Mouse (Mus musculus) thymus, postnatal 14 days (tissue): ENCODE data around the gene Rapgef6.

Source experiments
- DNase-seq: peaks from one replicate; pipeline ENCODE4 v3.0.0; 2021

The Rapgef6 gene

DNA sequence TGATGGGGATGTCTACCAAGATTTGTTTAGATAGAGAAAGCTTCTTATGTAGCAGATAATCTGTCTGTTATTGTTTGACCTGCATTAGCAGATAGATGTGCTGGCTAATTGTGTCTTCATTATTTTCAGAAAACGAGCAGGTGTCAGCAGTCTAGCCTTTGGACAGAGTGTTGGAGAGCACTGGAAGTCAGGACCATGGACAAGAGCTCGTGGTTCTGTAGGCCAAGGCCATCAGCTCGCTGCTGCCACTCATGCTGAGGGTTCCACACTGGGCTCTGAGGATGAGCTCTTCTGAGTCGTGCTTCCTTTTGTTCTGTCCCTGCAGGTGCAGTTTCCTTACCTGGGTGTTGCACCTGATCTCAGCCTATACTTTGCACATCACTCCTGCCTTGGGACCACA, 173.3 kb downstream of the Rapgef6 start:
- no peak for DNase-seq

DNA sequence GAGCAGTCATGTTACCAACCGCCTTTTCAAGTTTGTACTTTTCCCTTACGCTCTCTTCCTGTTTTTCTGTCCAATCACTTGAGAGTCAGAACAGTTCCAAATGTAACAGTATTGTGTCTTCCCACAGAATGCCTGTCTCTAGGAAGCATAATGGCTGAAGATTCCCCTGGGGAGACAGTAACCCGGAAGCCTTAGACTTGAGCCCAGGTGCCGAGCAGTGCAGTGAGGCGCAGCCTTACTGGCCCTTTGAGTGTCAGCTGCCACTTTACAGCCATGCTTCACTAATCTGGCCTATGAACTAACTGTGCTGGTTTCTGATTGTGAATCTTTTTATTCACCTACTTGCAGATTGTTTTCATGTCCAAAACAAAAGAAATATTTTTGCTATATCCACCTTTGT, 175.0 kb downstream of the Rapgef6 start:
- DNase-seq: no peak

DNA sequence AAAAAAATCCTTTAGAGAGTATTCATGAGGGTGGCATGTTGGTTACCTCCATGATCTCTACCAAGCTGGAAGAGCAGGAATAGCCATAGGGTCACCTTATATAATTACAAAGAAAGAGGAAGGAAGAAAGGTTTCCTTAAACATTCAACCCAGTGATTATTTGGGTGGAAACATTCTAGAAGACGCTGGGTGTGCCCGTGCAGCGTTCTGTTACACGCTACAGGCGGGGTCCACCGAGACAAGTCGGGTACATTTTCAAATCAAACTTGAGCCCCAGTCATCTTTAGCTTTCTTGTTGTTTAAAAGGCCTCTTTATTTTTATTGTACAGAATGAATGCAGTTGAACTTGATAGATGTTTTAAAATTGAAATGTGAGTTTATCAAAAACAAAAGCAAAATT, 176.0 kb downstream of the Rapgef6 start:
- no peak for DNase-seq

DNA sequence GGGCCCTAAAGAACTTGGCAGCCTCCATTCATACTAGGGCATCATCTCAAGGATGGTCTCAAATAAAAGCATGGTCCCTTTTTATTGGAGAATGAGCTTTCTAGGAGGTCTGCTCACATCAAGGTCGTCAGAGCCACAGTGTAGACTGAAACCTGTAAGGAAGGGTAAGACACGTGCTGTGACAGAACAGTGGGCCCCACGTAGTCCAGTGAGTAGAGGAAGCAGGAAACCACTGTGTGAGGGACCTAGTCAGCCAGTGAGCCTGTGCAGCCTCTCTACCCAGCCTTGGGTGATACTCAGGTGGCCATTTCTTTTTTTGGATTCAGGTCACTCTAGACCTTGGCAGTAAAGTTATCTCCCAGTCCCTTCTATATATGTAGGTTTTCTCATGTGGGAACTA, 177.3 kb downstream of the Rapgef6 start:
- DNase-seq: no peak

DNA sequence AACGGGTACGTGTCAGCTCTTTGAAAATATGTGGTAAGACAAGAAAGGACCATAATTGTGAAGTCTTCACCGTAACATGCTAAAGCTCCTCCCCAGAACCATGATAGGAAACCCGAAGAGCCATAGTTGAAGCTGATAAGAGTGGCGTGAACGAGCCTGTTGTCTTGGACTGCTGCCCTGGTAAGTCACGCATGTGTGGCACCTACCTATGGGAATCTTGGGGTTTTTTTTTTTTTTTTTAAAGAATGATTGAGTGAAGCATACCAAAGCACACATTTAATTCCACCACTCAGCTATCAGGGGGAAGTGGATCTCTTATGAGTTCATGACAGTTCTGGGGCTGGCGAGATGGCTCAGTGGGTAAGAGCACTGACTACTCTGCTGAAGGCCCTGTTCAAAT, 179.2 kb downstream of the Rapgef6 start:
- DNase-seq: no peak

DNA sequence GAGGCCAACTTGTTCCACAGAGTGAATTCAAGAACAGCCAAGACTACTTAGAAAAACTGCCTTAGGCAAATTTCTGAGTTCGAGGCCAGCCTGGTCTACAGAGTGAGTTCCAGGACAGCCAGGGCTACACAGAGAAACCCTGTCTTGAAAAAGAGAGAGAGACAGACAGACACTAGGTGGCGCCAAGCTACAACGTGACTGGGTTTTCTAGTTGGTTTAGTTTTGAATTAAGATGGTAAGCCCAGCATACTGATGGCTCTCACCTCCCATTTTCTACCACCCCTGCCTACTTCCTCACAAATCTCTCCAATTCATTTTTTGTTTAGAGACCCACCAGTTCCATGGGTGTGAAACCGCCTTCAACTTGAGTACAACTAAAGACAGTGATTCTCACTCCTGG, 180.7 kb downstream of the Rapgef6 start:
- DNase-seq: peak; percentile 82

DNA sequence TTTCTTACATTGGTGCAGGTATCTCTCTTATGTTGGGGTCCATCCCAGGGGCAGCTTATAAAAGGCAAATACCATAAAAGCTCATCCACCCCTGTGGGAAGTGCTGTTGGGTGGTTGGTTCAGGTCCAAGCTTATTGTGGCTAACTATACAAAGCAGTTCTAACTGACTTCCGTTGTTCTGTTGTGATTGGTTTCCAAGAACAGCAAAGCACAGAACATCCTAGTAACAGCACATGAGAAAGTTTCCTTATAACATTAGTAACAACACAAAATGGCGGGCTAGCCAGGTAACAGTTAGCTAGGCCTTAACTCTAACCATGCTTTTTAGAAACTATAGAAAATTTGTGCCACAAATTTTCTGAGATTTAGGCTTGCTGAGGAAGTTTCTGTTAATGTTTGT, 185.5 kb downstream of the Rapgef6 start:
- DNase-seq: no peak

DNA sequence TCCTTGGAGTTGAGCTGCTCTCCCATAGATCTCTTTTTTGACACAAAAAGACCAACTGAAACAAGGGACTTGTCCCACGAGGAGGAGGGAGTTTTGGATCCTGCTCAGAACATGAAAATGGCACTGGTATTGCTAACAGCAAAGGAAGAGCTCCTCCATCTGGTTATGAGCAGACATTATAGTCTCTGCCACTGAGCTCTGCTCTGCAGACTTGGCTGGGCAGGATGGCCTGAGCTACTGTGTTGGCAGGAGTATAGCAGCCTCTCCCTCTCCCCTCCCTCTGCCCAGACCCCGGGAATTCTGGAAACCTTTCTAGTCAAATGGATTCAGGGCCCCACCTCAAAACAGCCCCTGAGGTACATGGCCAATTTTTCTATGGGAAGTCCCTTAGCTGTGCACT, 187.0 kb downstream of the Rapgef6 start:
- DNase-seq: no peak

DNA sequence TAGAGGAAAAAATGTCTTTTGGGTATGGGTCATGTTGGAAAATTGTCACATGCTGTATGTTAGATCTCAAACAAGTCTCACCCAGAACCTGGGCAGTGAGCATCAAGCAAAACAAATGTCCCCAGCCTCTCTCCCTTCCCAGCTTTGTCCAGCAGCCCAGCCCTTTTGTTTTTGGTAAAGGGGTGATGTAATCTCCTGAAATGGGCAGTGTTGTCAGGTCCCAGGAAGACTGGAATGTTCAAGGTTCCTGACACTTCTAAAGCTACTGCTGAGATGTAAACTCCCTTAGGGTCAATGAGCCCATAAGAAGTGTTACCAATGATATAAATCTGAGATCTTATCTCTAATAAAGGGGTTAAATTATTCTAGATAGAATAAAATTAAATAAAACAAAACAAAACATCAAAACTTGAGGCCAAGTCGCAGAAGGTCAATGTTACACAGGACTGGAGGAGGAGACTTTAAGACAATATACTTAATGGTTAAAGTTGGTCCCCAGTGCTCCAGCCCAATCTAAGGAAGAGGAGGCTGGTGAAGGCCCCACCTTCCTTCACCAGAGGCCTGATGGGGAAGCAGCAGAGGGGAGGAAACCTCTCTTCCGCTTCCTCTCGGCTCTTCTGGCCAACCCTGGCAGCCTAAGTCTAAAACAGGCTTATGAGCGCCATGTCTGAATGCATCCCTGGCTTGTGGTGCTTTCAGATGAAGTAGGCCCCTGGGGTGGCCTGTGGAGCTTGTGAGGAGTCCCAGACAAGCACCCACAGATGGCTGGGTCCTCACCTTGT, 188.1 kb downstream of the Rapgef6 start:
- DNase-seq: no peak

DNA sequence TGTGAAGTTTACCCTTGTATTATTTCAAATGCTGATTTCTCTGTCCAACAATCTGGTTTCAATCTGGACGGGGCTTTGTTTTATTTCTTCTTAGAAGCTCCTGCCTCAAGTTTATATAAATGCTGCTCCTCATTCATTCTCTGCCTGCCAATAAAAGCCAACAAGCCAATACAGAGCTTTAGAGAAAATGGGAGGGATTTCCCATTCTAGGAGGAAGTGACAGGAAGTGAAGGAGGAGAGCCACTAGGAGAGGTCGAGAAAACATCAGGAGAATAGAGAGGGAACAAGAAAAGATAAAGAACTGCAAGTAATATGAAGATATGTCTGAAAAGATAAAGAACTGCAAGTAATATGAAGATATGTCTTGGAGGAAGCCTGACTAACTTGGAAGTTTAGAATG, 190.2 kb downstream of the Rapgef6 start:
- no peak for DNase-seq

DNA sequence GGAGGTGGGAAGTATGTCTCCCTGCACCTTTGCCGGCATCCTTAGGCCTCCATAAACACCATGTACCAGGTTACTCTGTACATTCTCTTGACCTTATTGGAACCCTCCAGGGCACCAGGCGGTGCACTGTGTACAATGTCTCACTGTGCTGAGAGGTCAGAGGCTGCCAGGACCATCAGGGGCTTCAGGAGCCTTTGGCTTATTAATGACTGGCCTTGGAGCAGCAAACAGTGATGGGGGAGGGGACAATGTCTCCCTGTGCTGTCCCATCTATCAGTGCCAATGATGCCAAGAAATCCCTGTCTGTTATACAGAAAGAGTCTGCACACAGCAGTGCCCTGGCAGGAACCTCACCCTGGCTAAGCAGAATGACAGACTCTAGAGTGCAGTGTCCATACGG, 195.2 kb downstream of the Rapgef6 start:
- no peak for DNase-seq

DNA sequence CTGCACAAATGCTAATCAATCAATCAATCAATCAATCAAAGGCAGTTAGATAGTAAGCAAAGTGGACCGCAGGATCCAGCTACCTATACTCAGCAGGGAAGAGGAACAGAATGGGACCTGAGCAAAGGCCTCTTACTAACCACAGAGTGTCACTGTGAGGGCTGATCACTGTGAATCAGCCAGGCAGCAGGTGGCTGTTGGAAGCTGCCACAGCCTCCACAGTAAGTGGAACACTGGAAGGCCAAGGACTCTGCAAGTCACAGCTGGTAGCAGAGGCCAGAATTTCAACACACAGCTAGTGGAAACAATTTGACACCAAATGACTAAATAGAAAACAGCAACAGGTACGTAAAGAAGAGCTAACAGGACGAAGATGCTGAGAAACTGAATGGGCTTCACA, 196.0 kb downstream of the Rapgef6 start:
- no peak for DNase-seq

DNA sequence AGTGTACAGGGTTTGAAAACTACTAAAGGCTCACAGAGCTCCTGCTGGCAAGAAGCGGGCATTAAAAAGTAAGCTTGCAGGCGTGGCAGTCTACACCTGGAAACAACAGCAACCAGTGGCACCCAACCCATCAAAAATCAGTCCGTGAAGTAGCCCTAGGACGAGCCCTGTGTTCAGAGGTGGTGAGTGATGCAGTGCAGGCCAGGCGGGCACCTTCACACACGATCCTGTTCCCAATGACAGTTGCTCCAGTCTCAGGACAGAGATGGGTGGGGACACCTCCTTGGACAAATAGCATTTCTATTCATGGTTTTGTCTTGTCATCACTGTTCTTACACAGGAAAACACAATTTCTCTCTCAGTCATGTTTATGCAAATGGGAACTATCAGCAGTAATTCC, 199.4 kb downstream of the Rapgef6 start:
- DNase-seq: no peak

DNA sequence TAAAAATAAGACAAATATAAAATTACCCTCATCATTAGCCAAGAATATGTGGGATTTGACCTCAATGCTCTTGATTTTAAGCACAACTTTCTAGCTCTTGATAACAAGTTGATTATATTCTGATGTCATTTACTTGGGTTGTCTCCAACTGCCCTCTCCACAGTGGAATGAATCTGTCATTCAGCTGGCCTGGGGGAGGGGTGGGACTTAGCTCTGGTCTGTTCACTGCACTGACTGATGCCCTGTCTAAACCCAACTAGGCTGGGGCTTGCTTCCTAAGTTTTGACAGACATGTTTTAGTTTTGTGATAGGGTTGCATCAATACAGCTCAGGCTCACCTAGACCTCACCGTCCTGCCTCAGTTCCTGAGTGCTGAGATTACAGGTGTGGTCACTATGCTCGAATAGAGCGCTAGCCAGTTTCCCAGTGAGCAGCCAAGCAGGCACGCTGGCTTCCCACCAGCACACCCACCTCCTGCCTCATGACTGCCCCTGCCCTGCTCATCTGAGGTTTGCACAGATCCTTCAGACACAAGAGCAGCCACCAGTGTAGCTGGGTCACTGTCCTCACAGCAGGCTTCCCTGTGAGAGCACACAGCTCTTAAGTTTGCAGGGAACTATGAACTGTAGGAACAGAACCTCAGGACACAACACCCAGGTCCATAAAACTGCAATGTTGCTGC, 201.8 kb downstream of the Rapgef6 start:
- no peak for DNase-seq

DNA sequence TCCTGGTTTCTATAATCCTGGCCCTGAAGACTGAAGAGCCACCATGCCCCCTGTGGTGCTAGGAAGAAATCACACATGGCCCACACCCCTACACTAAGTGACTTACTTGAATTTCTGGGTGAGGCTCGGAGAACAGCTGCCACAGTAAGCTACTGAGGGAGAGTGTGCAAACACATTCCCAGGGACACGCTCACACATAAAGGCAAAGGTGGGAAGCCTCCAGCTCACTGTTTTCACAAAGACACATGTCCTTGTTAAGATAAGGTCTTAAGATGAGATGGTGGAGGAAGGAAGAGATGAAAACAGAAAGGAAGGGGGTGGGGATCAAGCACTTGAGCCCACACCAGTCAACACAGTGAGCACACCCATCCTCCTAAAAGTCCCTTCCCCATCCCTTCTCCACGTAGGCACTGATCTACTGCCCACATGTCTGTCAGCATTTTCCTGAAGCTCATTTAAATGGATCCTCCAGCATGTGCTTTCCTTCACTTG, 204.0 kb downstream of the Rapgef6 start:
- no peak for DNase-seq

DNA sequence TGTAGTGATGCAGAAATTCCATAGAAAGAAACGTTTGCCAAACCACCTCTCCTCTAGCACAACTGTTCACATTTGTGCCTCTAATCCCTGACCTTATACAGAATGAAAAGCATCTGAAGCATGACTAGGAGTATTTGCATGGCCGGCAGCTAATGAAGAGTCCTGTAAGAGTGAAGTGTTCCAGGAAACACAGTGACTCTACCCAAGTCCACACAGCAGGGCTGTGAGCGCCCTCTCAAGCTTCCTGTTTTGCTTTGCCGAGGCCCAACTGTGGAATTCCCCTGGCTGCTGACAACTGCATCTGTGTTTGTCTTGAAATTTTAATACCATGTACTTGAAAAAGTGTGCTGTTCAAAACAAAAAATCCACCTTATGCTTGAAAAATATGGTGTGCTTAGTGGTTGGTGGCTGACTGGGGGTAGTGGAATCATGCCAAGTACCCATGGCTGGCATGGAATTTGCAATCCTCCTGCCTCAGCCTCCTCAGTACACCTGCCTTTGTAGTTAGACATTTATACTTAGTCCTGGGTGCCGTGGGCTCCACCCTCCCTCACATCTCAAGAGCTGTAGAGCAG, 204.8 kb downstream of the Rapgef6 start:
- DNase-seq: peak; percentile 24

DNA sequence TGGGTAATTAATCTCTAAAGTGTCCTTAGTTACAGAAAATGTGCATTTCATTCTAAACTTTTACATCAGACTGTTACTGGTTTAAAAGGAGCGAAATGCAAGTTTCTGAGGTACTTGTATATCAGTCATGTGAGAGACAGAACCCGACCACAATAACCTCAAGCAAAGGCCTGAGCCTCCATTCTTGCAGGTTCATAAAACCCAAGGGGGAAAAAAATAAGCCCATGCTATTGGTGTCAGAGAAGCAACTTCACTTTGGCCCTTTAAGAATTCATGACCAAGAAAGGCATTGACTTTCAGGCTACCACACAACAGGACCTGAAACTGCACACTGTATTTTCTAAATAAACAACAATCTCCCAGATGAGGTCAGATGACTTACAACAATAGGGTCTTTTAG, 205.7 kb downstream of the Rapgef6 start:
- no peak for DNase-seq

DNA sequence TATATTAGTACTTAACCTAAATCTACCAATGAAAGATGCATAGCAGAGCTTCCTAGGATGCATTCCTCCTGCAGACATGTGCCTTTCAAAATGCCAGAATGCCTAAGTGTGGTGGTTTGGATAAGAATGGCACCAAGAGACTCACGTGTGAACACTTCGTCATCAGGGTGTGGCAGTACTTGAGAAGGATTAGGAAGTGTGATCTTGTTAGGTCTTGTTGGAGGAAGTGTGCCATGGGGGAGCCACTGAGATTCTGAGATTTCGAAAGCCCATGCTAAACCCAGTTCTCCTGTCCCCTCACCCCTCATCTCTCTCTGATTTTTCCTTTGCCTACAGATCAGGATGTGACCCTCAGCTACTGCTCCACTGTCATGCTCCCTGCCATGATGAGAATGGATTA, 206.7 kb downstream of the Rapgef6 start:
- DNase-seq: no peak

DNA sequence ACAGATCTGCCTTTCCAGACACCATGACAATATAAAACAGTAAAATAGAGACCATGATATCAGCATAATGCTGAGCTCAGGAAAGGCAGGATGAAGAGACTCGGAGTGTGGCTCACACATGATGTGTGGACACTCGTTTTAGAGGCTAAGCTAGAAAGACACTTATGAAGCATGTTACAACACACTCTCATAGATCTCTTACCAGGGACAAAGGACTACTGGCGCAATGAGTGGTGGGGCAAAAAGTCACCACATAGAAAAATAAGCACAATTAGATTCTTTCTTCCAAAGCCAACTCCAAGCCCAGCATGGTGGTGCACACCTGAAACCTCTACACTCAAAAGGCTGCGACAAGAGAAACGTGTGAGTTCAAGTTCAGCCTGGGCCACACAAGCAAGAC, 208.3 kb downstream of the Rapgef6 start:
- DNase-seq: no peak

DNA sequence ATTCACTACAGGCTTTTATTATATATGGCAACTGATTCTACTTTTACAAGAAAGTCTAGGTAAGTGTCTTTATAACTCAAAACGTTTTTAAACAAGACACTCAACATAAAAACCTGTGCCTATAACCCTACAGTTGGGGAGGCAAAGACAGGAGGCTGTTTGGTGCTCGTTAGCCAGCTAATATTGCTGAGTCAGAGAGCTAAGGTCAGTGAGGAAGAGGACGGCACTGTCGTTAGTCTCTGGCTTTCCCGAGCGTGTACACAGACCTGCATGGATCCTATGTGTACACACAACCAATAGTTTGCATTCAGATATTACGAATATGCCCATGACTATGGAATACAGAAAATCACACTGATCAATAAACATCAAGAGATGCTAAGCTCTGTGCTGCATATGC, 208.7 kb downstream of the Rapgef6 start:
- no peak for DNase-seq

DNA sequence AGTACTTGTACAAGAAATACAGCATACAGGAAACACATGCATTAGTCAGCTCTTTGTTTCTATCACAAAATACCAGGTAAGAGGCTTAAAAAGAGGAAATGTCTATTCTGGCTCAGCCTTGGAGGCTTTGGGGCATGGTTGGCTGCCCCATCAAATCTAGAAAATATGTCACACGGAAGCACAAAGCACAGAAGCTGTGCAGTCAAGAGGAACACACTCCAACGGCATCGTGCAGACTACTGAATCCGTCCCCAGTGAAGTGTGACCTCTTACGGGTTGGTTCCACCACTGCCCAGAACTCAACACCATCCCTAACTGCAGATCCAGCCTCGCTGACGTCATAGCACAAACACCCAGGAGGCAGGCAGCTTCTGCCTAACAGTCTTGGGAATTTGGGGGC, 210.9 kb downstream of the Rapgef6 start:
- DNase-seq: no peak

DNA sequence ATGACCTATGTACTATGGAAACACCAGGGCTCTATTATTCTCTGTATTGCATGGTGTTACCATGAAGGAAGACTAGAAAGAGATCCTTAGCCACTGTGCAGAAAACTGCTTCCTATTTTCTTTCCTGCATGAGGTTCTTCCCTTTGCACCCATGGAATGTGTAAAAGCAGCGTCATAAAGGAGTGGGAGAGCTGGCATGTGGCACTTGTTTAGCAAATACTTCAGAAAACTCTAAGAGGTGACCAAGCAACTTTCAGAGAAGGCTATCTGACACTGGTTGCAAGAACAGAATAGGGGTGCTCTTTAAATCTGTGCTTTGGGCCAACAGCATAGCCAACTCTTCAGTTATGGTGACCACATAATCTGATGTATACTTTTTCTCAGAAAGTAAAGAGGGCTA, 212.5 kb downstream of the Rapgef6 start:
- DNase-seq: no peak

DNA sequence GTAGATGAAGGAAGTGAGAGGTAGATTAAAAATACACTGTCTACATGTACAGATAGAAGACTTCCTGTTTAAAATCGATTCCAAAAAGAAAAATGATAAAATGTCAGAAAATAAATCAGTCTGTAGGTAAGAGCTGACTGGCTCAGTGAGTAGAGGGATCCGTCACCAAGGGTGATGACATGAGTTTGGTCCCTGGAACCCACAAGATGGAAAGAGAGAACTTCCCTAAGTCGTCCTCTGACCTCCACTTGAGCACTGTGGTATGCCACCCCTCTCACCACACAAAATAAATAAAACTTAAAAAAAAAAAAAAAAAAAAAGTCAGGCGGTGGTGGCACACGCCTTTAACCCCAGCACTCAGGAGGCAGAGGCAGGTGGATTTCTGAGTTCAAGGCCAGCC, 214.3 kb downstream of the Rapgef6 start:
- no peak for DNase-seq

DNA sequence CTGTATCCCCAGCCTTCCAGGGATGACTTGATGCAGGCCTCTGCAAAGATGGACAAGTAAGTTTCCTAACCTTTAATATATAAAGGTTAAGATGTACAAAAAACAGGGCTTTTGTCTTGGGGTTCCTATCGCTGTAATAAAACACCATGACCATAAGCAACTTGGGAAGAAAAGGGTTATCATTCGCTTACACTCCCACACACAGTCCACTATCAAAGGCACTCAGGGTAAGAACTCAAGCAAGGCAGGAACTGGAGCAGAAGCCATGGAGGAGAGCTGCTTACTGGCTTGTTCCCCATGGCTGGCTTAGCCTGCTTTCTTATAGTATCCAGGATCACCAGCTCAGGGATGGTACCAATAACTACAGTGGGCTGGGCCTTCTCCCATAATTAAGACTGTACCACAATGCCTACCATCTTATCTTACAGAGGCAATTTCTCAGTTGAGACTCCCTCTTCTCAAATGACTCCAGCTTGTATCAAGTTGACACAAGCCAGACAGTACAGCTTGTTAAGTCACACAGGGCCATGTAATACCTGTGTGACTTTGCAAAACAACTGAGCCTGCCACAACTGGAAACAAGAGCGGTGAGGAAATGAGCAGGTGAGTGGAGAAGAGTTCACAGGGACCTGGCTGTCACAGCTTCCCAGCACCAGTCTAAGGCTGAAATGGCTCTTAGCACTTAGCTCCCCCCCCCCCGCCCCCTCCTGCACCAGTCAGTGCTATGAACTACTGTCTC, 216.5 kb downstream of the Rapgef6 start:
- no peak for DNase-seq
